ENCODE assay signal across 25 mouse cellular contexts in the genomic region with DNA sequence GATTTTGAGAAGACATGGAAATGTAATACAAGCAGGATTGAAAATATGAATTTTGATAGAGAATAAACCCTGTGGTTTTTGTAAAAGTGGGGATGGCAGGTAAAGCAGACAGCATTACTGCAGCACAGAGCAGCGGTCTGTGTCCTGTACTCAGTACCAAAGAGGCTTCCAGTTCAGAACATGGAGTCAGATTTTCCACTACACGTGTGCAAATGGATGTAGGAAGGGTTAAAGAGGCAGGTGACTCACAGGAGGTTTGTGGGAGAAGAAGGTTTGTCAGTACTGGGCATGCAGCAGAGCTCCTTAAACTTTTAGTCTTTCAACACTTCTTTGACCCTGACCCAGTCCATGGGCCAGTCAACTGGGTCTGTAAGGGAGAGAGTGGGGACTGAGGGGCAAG.
"Had no signal": no experiment of that assay in that cellular context is flagged by ENCODE, and none has a peak within 500 bp of the region (broad histone marks: within the 10 kb centered on the region; RNA-seq: fewer than 3 reads in every experiment).

No protein-coding gene starts in this region.

- H3K27me3 ChIP-seq: embryonic facial prominence, embryonic 12.5 days; embryonic facial prominence, embryonic 13.5 days; embryonic facial prominence, embryonic 15.5 days; forebrain, embryonic 12.5 days; forebrain, embryonic 13.5 days; forebrain, embryonic 15.5 days had no signal

- H3K9me3 ChIP-seq: embryonic facial prominence, embryonic 10.5 days; embryonic facial prominence, embryonic 12.5 days; embryonic facial prominence, embryonic 13.5 days; embryonic facial prominence, embryonic 15.5 days; forebrain, embryonic 10.5 days; forebrain, embryonic 12.5 days; forebrain, embryonic 13.5 days; forebrain, embryonic 15.5 days had no signal

- H3K4me3 ChIP-seq: embryonic facial prominence, embryonic 10.5 days; embryonic facial prominence, embryonic 12.5 days; embryonic facial prominence, embryonic 13.5 days; embryonic facial prominence, embryonic 15.5 days; erythroblast, embryonic 14.5 days; forebrain, embryonic 10.5 days; forebrain, embryonic 12.5 days; forebrain, embryonic 13.5 days; forebrain, embryonic 15.5 days; gastrocnemius, adult 2 months; heart, adult 2 months had no signal

- H3K9ac ChIP-seq: embryonic facial prominence, embryonic 12.5 days; embryonic facial prominence, embryonic 13.5 days; embryonic facial prominence, embryonic 15.5 days; forebrain, embryonic 12.5 days; forebrain, embryonic 13.5 days; forebrain, embryonic 15.5 days; forebrain, postnatal 0 days had no signal

- DNase-seq: cerebellum, adult 8-10 months; cerebellum, adult 9-10 months; cerebellum, adult 9-11 months; cerebellum, postnatal 10 days; cerebellum, postnatal 14 days; cerebellum, postnatal 25 days; cerebellum, postnatal 36 days; embryo, embryonic 11 days; forebrain, postnatal 0 days; gastrocnemius, adult 2 months; gastrocnemius, postnatal 10 days; gastrocnemius, postnatal 14 days; gastrocnemius, postnatal 25 days; gastrocnemius, postnatal 36 days; heart, adult 18-20 months; heart, adult 2 months had no signal

- H3K4me2 ChIP-seq: embryonic facial prominence, embryonic 12.5 days; embryonic facial prominence, embryonic 13.5 days; embryonic facial prominence, embryonic 15.5 days; forebrain, embryonic 12.5 days; forebrain, embryonic 13.5 days; forebrain, embryonic 15.5 days had no signal

- H3K27ac ChIP-seq: embryonic facial prominence, embryonic 10.5 days; embryonic facial prominence, embryonic 12.5 days; embryonic facial prominence, embryonic 13.5 days; embryonic facial prominence, embryonic 15.5 days; forebrain, embryonic 10.5 days; forebrain, embryonic 12.5 days; forebrain, embryonic 13.5 days; forebrain, embryonic 15.5 days; gastrocnemius, adult 2 months; heart, adult 2 months had no signal

- H3K36me3 ChIP-seq: embryonic facial prominence, embryonic 10.5 days; embryonic facial prominence, embryonic 12.5 days; embryonic facial prominence, embryonic 13.5 days; embryonic facial prominence, embryonic 15.5 days; forebrain, embryonic 10.5 days; forebrain, embryonic 12.5 days; forebrain, embryonic 15.5 days had no signal

- H3K4me1 ChIP-seq: embryonic facial prominence, embryonic 10.5 days; embryonic facial prominence, embryonic 12.5 days; embryonic facial prominence, embryonic 13.5 days; embryonic facial prominence, embryonic 15.5 days; forebrain, embryonic 10.5 days; forebrain, embryonic 12.5 days; forebrain, embryonic 13.5 days; forebrain, embryonic 15.5 days had no signal
